Mouse (Mus musculus): ENCODE data around the gene Tshb.

The Tshb gene

GRCm38 (mm10) chr3:102738161-102738901 is 44.2 kb downstream of the Tshb start:
- CTCF ChIA-PET: interaction anchor here (0.6 to 1.0 kb wide), 2 partner anchors 18 to 24 kb away, joined by 3 to 4 read pairs; no protein-coding TSS in a partner anchor

- CTCF ChIA-PET: interaction anchor here (1.2 kb wide), 1 partner anchor 36 kb away, joined by 3 read pairs; no protein-coding TSS in a partner anchor
Observed at GRCm38 (mm10) chr3:102737106-102737505, 45.4 kb downstream of the Tshb start.

GRCm38 (mm10) chr3:102736436-102736835 is 46.1 kb downstream of the Tshb start:
- CTCF ChIA-PET: interaction anchor here (0.8 to 1.2 kb wide), 2 partner anchors 35 to 364 kb away, joined by 3 to 9 read pairs; no protein-coding TSS in a partner anchor

- CTCF ChIA-PET: interaction anchor here (0.8 kb wide), 1 partner anchor 365 kb away, joined by 9 read pairs; no protein-coding TSS in a partner anchor
Observed at GRCm38 (mm10) chr3:102735638-102736037, 46.9 kb downstream of the Tshb start.

GRCm38 (mm10) chr3:102735031-102735558 is 47.4 kb downstream of the Tshb start:
- CTCF ChIA-PET: no interaction called here

GRCm38 (mm10) chr3:102734313-102735030 is 48.0 kb downstream of the Tshb start, which contains the start of gene Tspan2:
TSS of gene Tspan2 (plus strand) at chr3:102734529.
- CTCF ChIA-PET: no interaction called here

GRCm38 (mm10) chr3:102733936-102734312 is 48.6 kb downstream of the Tshb start:
- CTCF ChIA-PET: no interaction called here

- CTCF ChIA-PET: interaction anchor here (1.5 kb wide), 1 partner anchor 68 kb away, joined by 3 read pairs; no protein-coding TSS in a partner anchor
Observed at GRCm38 (mm10) chr3:102733050-102733449, 49.5 kb downstream of the Tshb start.

GRCm38 (mm10) chr3:102732619-102733018 is 49.9 kb downstream of the Tshb start:
- CTCF ChIA-PET: interaction anchor here (0.6 to 1.5 kb wide), 2 partner anchors 18 to 69 kb away, joined by 3 read pairs; no protein-coding TSS in a partner anchor

GRCm38 (mm10) chr3:102731112-102731511 is 51.4 kb downstream of the Tshb start:
- CTCF ChIA-PET: no interaction called here

- CTCF ChIA-PET: interaction anchor here (0.6 kb wide), 1 partner anchor 444 kb away, joined by 4 read pairs; no protein-coding TSS in a partner anchor
Observed at GRCm38 (mm10) chr3:102729416-102729815, 53.1 kb downstream of the Tshb start.

Data from spleen, embryonic (tissue).